Mouse (Mus musculus) embryonic fibroblast, embryonic 13.5 days (primary cell): ENCODE measurements around the gene Lsm11.

Source experiments
- CTCF ChIP-seq: IDR thresholded peaks from 2 replicates; pipeline ENCODE4 v1.5.1; 2011; ENCODE audit warnings: mild to moderate bottlenecking, control low read depth, low read length, moderate library complexity, borderline replicate concordance; ENCODE audit not compliant: insufficient read depth
- POLR2A ChIP-seq: IDR thresholded peaks from 2 replicates; pipeline ENCODE4 v1.6.1; 2011; ENCODE audit warnings: low read depth, mild to moderate bottlenecking, control low read depth, low read length, moderate library complexity

- no peak for TF ChIP-seq CTCF
- TF ChIP-seq POLR2A, result peak; percentile 44; the same call in 1 of the 2 replicates
Observed at GRCm38 (mm10) chr11:45979946-45980892, 35.5 kb upstream of the Lsm11 start, which contains the start of gene Sox30.
